Mouse (Mus musculus) MN1 (cell line): ENCODE results near the gene Rab35.

ENCODE experiments used
- DNase-seq: peaks from one replicate; pipeline ENCODE4 v3.0.0-alpha.2; 2016; ENCODE audit warnings: low spot score

Gene Rab35

GRCm38 (mm10) chr5:115649699-115650098, 18.0 kb downstream of the Rab35 start:
- no peak for DNase-seq

- DNase-seq = no peak
These were observed 19.2 kb downstream of the Rab35 start for GRCm38 (mm10) chr5:115650885-115651284.

GRCm38 (mm10) chr5:115651821-115652220, 20.1 kb downstream of the Rab35 start:
- no peak for DNase-seq

DNA sequence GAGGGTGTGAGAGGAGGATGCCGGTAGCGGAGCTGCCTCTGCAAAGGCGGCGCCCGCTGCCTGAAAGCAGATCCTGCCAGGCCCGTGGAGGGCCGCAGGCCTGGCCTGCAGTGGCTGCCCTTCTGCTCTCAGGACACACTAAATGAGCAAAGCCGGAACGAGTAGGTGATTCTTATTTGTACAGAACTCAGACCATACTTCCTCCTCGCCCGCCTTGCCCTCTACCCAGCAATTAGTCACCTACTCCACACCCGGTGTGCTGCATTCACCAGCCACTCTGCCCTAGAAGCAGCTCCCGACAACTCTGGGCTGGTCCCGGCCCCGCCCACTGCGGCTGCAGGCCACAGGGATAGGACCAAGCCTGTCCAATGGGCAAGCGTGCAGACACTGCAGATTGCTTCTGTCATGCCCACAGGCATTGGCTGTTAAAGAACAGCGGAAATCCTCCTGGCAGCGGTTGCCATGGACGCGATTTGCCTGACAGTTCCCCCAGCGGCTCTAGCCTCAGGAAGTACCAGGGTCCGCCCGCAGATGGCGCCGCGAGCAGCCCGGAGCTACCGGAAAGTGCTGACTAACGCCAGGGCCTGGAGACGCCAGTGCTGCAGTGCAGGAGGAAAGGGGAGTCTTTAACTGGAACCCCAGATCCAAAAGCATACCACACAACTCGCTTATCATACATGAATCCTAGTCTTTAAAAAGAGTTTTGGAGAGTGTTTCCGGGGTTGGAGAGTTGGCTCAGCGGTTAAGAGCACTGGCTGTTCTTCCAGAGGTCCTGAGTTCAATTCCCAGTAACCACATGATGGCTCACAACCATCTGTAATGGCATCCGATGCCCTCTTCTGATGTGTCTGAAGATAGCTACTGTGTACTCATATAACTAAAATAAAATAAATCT, 21.2 kb downstream of the Rab35 start:
- DNase-seq = peak; percentile 98

GRCm38 (mm10) chr5:115653776-115654175, 22.1 kb downstream of the Rab35 start:
- DNase-seq = no peak

DNA sequence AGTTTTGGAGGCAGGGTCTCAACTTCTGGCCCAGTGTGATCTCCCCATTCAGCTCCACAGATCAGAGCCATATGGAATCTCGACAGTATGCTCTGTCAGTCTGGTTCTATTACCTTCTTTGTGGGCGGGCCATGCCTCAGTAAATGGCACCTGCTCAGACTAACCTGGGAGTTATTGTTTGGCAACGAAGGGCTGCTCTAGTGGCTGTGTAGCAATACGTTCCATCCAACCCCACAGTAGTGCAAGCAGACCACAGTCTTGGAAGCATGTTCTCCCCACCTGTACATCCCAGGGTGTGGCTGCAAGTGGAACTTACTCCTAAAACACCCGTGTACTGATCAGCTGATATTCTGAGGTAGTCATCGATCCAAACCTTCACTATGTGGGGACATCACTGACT, 25.0 kb downstream of the Rab35 start:
- DNase-seq = no peak

- DNase-seq = no peak
These were observed 25.5 kb downstream of the Rab35 start for GRCm38 (mm10) chr5:115657234-115657633.

GRCm38 (mm10) chr5:115658352-115658751, 26.6 kb downstream of the Rab35 start:
- no peak for DNase-seq

DNA sequence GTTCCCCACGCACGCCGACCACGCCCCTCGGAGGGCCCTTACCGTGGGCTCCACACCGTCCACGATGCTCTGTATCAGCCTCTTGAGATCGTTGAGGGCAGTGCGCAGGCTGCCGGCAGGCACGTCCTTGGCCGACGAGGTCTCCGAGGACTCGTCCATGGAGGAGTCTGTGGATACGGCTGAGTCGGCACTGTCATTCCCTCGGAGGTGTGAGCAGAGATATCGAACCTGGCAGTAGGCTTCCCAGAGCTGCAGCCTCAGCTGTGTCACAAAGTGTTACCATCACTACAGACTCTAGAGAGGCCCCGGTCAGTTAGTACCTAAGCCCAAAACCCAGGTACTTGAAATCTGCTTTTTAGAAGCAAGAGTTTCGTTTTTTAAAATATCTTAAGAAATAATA, 30.9 kb downstream of the Rab35 start:
- DNase-seq = no peak

DNA sequence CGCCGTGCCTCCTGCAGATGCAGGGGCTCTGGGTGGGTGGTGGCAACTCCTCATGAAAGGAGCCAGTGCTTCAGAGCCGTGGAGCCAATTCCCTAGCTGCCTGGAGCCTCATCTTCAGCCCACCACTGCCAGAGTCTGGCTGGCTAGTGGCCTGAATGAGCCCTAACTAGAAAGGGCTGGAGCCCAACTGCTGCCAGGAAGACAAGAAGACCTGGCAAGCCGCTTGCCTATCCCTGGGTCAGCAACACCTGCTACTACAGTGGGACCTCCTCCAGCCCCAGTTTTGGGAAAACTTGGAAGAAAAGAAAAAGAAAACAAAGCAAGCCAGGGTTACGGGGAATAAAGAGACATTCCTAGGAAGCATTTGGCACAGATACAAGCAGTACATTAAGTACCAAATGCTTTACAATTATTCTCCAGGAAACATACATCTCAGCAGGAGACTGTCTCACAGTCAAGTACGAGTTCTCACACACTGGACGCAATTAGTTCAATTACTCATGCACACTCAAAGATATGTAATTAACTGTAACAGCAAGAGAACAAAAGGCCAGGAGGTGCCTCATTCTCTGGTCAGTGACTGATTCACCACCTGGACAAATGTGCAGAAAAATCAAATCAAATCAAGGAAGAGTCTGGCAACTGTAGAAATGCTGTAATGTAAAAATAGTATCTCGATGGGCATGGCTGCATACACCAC, 34.8 kb downstream of the Rab35 start:
- DNase-seq = peak; percentile 61

DNA sequence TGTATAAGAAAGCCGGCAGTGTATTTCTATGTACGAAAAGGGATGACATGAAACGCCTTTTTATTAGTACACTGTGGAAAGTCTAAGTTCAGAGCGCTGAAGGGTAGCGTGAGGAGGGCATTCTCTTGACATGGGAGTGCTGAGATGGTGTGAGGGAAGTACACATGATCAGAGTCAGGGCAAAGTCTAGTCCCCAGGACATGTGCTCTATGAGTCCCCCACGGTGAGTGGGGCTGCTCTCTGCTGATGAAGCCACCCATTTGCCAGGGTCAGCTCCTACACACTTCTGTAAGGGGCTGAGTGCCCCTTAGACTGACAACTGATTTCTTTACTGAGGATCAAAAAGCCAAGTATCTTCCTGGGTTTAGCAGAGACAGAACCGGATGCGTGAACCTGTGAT, 35.5 kb downstream of the Rab35 start:
- no peak for DNase-seq

- no peak for DNase-seq
These were observed 36.2 kb downstream of the Rab35 start for GRCm38 (mm10) chr5:115667894-115668293.

DNA sequence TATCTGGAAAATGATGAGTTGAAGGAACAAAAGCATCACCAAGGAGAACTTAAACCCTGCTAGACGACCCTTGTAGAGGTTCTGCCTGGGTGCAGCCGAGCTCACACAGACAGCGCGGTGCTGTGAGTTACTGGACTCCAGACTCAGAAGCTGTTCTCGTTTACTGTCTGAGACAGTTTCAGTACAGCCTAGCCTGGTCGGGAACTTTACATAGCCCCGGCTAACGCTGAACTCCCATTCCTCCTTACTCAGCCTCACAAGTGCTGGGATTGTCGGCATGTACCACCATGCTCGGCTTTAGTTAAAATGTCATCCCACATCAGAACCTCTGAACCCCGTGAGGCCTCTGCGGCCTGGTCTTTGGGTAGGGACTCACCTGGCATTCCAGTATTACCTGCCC, 37.3 kb downstream of the Rab35 start:
- DNase-seq = no peak

- DNase-seq = no peak
These were observed 38.3 kb downstream of the Rab35 start for GRCm38 (mm10) chr5:115669974-115670373.

DNA sequence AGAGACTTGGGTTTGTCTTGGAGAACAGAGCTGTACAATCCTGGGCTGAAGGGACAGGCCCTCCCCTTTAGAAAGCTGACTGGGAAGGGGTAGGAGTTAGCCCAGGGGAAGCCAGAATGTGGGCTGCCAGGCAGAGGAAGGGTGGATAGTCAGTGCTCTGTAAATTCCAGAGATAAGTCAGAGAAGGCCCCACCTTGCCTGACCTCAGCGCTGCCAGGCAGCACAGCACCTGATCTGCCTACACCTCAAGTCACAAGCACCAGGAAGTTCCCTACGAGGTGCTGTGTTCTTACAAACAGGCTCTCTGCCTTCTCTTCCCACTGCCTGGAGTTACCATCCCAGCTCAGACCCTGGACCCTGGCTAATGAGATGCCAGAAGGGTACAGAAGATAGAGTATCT, 38.7 kb downstream of the Rab35 start:
- DNase-seq = no peak

DNA sequence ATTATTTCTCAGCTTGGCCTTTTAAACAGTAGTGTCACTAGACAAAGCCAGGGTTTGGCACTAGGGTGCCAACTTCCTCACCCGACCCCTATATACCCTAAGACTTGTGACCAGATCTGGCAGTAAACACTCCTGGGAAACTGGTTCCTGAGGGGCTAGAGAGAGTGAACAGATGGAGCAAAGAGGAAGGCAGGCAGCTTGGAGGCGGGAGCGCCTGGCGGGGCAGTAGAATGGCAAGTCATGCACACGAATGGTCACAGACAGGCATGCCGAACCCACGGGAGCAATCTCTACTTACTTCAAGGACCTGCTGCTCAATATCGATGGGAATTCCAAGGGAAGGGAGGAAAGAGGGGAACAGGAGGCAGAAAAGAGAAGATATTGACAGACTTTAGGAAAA, 40.1 kb downstream of the Rab35 start:
- DNase-seq = no peak

DNA sequence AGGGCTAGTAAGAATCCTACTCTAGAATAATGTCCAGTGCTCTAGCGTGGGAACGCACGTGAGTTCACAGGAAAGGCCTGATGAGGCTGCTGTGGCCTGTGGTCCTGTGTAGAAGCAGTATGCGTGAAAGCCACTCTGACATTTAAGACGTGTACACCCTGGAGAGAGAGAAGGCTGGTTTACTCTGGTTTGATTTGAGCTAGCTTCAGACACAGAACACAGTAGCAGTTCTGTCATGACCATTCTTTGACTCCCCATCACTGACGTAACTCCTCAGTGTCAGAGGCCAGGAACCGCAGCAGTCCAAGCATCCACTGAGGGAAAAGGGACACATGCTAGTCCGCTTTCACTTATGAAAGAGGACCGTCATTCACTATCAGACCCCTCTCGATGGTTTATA, 53.4 kb downstream of the Rab35 start:
- DNase-seq = no peak

GRCm38 (mm10) chr5:115686716-115687115, 55.0 kb downstream of the Rab35 start:
- no peak for DNase-seq

GRCm38 (mm10) chr5:115693271-115693670, 61.6 kb downstream of the Rab35 start:
- peak; percentile 10 for DNase-seq

DNA sequence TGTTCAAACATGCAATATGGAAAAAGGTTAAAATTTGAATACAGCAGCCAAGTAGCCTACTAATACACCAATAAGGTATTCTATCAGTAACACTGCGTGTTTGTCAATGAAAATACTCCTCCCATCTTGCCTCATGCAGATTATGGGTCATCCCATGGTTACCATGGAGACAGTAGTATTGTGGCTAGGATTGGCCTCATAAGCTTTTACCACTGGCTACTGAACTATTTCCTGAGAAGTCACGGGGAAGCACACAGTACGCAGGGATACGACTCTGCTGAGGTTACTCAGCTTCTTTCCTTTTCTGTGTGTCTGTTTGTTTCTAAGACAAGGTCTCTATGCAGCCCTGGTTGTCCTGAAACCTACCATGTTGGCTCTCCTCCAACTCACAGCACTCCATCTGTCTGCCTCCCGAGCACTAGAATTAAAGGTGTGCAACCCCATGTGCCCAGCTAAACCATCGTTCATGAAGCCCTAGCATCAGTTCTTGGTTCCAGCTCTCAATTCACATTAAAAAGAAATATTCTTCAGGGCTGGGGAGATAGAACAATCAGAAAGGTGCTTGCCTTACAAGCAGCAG, 63.6 kb downstream of the Rab35 start:
- DNase-seq = peak; percentile 10

GRCm38 (mm10) chr5:115696811-115697210, 65.1 kb downstream of the Rab35 start:
- no peak for DNase-seq
